ENCODE assay signal across 9 mouse cellular contexts in genomic region chr19:41734685-41735084, GRCm38 (mm10). TPM values are rescaled to one million over a fixed set of nuclear protein-coding genes. Genes with fewer than 3 reads are reported as not detected.
DNase-seq lines count a peak whose midpoint lies in the region; ATAC-seq lines count a peak whose summit lies in the region.
"Had no signal": no experiment of that assay in that cellular context is flagged by ENCODE, and none has a peak within 500 bp of the region (broad histone marks: within the 10 kb centered on the region; RNA-seq: fewer than 3 reads in every experiment).

No protein-coding gene starts in this region.

- DNase-seq in kidney, adult 9 months, result no peak
- DNase-seq in embryo, embryonic 10.5 days (ENCODE audit: low spot score), result peak; percentile 62
- no peak for DNase-seq in ovary, postnatal 14 days (ENCODE audit: low spot score)
- no peak for DNase-seq in cerebellum, adult 11-12 months
- DNase-seq in heart, adult 8-10 months (ENCODE audit: low spot score), result no peak

- H3K9me3 ChIP-seq in kidney, embryonic 14.5 days (ENCODE audit: control insufficient read depth, low read length), result peaks cover 8% of the 10 kb centered on the region
- peaks cover 8% of the 10 kb centered on the region for H3K9me3 ChIP-seq in hindbrain, embryonic 15.5 days
- H3K9me3 ChIP-seq in midbrain, embryonic 16.5 days (replicated peaks; ENCODE audit: control insufficient read depth, low read length, poor library complexity, severe bottlenecking), result peaks cover 7% of the 10 kb centered on the region

- H3K4me2 ChIP-seq in kidney, embryonic 14.5 days (replicated peaks; ENCODE audit: low read depth, low read length), result no peak overlapping the region
- H3K4me2 ChIP-seq in hindbrain, embryonic 15.5 days, result no peak overlapping the region
- no peak overlapping the region for H3K4me2 ChIP-seq in midbrain, embryonic 16.5 days (ENCODE audit: low read length)

- no peak overlapping the region for H3K4me3 ChIP-seq in kidney, embryonic 14.5 days (ENCODE audit: low read length)
- H3K4me3 ChIP-seq in hindbrain, embryonic 15.5 days, result no peak overlapping the region
- no peak overlapping the region for H3K4me3 ChIP-seq in midbrain, embryonic 16.5 days (ENCODE audit: low read depth, low read length)
- H3K4me3 ChIP-seq: erythroblast, embryonic 14.5 days had no signal

- no peak overlapping the region for H3K27ac ChIP-seq in kidney, embryonic 14.5 days (ENCODE audit: low read depth, low read length)
- H3K27ac ChIP-seq in hindbrain, embryonic 15.5 days (replicated peaks), result no peak overlapping the region
- no peak overlapping the region for H3K27ac ChIP-seq in midbrain, embryonic 16.5 days (ENCODE audit: low read length)

- peak; percentile 68 for ATAC-seq in kidney, embryonic 14.5 days (ENCODE audit: low FRiP score, low TSS enrichment)
- ATAC-seq in hindbrain, embryonic 15.5 days (ENCODE audit: low FRiP score, low read depth), result peak; percentile 39; the same call in 1 of the 2 replicates
- peak; percentile 22 for ATAC-seq in midbrain, embryonic 16.5 days

- H3K4me1 ChIP-seq in kidney, embryonic 14.5 days (ENCODE audit: control insufficient read depth, insufficient read depth, low read length), result peaks cover 4% of the 10 kb centered on the region; the same call in 1 of the 2 replicates
- peaks cover 36% of the 10 kb centered on the region for H3K4me1 ChIP-seq in hindbrain, embryonic 15.5 days (replicated peaks)
- peaks cover 33% of the 10 kb centered on the region for H3K4me1 ChIP-seq in midbrain, embryonic 16.5 days (ENCODE audit: control insufficient read depth, insufficient read depth, low read length)

- peaks cover 19% of the 10 kb centered on the region for H3K27me3 ChIP-seq in kidney, embryonic 14.5 days (ENCODE audit: control insufficient read depth, insufficient read depth, low read length)
- H3K27me3 ChIP-seq in hindbrain, embryonic 15.5 days, result no peaks in the 10 kb centered on the region
- H3K27me3 ChIP-seq in midbrain, embryonic 16.5 days (ENCODE audit: control insufficient read depth, insufficient read depth, low read depth, low read length), result no peaks in the 10 kb centered on the region

- H3K9ac ChIP-seq in kidney, embryonic 14.5 days (ENCODE audit: low read depth, low read length), result no peak overlapping the region
- no peak overlapping the region for H3K9ac ChIP-seq in hindbrain, embryonic 15.5 days
- H3K9ac ChIP-seq in midbrain, embryonic 16.5 days (ENCODE audit: low read depth, low read length), result no peak overlapping the region

- 20% methylated on average over 10 of the region's 10 CpGs for WGBS in kidney, embryonic 14.5 days
- 16% methylated on average over 10 of the region's 10 CpGs for WGBS in hindbrain, embryonic 15.5 days
- WGBS in midbrain, embryonic 16.5 days, result 10% methylated on average over 10 of the region's 10 CpGs

- no peaks in the 10 kb centered on the region for H3K36me3 ChIP-seq in kidney, embryonic 14.5 days (ENCODE audit: control insufficient read depth, insufficient read depth, low read length)
- peaks cover 9% of the 10 kb centered on the region; the same call in 1 of the 2 replicates for H3K36me3 ChIP-seq in hindbrain, embryonic 15.5 days
- H3K36me3 ChIP-seq in midbrain, embryonic 16.5 days (ENCODE audit: control insufficient read depth, insufficient read depth, low read length), result no peaks in the 10 kb centered on the region

RNA-seq across cellular contexts. Expression of gene Slit1, which starts 8.8 kb away (rescaled TPM):
- 4.7 and 6.0 TPM in 2 replicates for polyA plus RNA-seq in kidney, embryonic 14.5 days (2014; fragmentation: Nextera tagmentation; extraction: Ambion mirVana)
- polyA plus RNA-seq in hindbrain, embryonic 15.5 days (2015; fragmentation: Nextera tagmentation; extraction: Ambion mirVana), result 23.5 and 25.7 TPM in 2 replicates
- polyA plus RNA-seq in midbrain, embryonic 16.5 days (2015; fragmentation: Nextera tagmentation; extraction: Ambion mirVana), result 18.2 and 21.4 TPM in 2 replicates
- total RNA-seq in heart, adult 8-10 months (2022), result under 1 TPM in 3 of 4 experiments, not detected in 1; 0.06 to 0.44 (median 0.09) TPM
